Mouse (Mus musculus) CD8-positive naive resting alpha-beta T cell, adult 57 days (primary cell): Measurements from ENCODE around the gene Clca4b. TPM values are rescaled to one million over a fixed set of nuclear protein-coding genes. Genes with fewer than 3 reads are reported as not detected.

ENCODE experiments used
- total RNA-seq: library from RNA; stranded (reverse); gene quantifications from one replicate; pipeline ENCODE4 v1.2.4, GENCODE M21; 2023

The Clca4b gene
- total RNA-seq: not detected

DNA sequence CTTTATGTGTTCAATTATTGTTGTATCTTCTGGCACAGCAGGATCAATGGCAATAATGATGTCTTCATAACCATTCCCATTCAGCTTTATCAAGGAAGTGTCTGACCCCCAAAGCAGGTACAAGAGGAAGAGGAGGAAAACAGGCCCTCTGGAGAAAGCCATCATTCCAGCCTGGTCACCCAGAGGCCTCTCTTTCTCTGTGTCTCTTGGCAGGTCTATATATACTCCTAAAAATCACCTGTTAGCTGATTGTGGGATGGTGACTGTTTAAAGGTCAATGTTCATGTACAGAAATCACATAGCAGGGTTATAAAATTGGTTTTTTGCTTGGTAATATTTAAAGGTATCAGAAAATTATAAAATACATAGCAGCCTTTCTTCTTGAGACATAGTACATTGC, at the start of gene Clca4b:
Clca4b (minus strand) TSS at position 195 of the 400 bp plus-strand sequence.

DNA sequence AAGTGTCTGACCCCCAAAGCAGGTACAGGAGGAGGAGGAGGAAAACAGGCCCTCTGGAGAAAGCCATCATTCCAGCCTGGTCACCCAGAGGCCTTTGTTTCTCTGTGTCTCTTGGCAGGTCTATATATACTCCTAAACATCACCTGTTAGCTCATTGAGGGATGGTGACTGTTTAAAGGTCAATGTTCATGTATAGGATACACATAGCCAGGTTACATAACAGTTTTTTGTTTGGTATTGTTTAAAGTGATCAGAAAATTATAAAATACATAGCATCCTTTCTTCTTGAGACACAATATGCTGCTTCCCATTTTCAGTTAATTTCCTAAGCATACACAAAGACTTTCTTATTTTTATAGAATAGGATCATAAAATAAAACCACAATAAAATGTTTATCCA, 42.6 kb upstream of the Clca4b start, which contains the start of gene Clca4a:
Clca4a (minus strand) TSS at position 101 of the 400 bp plus-strand sequence.

Other genes with a start within 250 kb of the Clca4b start
- gene Sh3glb1, start 212.2 kb downstream of the Clca4b start, total RNA-seq: 90.1 TPM
- not detected for gene Clca3a1, start 171.6 kb downstream of the Clca4b start, total RNA-seq
- not detected for gene Clca3a2, start 113.0 kb downstream of the Clca4b start, total RNA-seq
- not detected for gene Clca3b, start 83.2 kb downstream of the Clca4b start, total RNA-seq
- not detected for gene Clca4a, start 42.5 kb upstream of the Clca4b start, total RNA-seq
- gene Clca1, start 100.2 kb upstream of the Clca4b start, total RNA-seq: not detected
- not detected for gene Clca2, start 166.9 kb upstream of the Clca4b start, total RNA-seq
- 18.5 TPM for gene Odf2l, start 186.1 kb upstream of the Clca4b start, total RNA-seq